Mouse (Mus musculus): ENCODE data around the gene Cast. TPM values are rescaled to one million over a fixed set of nuclear protein-coding genes. Genes with fewer than 3 reads are reported as not detected.
A peak's percentile ranks its signal among the peaks of the same experiment; 100 is the strongest.

Cast gene
- total and polyA plus RNA-seq, 2 experiments: 4.2 to 42.3 TPM

GRCm38 (mm10) chr13:74695497-74696193 lies 113.0 kb downstream of the Cast start:
- Histone ChIP-seq H3K27me3 (ENCODE audit: control insufficient read depth, insufficient read depth, low read length) (no peaks in the 10 kb centered on the region), H3K27ac (replicated peaks; ENCODE audit: insufficient read depth, low read depth, low read length) (peak overlapping the region; percentile 27), H3K79me2 (ENCODE audit: control insufficient read depth, insufficient read depth, low read length) (no peaks in the 10 kb centered on the region), H3K36me3 (ENCODE audit: control insufficient read depth, insufficient read depth, low read length) (peaks cover 27% of the 10 kb centered on the region), H3K4me1 (ENCODE audit: control insufficient read depth, insufficient read depth, low read length) (0 out of 2 replicates have a peak, but pooled peaks cover 1% of the 10 kb centered on the region), H3K4me3 (ENCODE audit: insufficient read depth, low read depth, low read length) (no peak overlapping the region), H3K9ac (ENCODE audit: low read depth, low read length) (no peak overlapping the region)
- DNase-seq (ENCODE audit: extremely low read depth, low read depth, low spot score): peak; percentile 89
- no peak for TF ChIP-seq POLR2A (IDR thresholded peaks at IDR 0.05; ENCODE audit: extremely low read depth, insufficient read depth, low read length)
- no peak for TF ChIP-seq CTCF (IDR thresholded peaks at IDR 0.05; ENCODE audit: low read depth, low read length)
- 14% methylated on average over 5 of the region's 5 CpGs for WGBS

Other genes starting within 250 kb of the Cast start
- 102 and 130 TPM in 2 replicates for gene Erap1, start 169.2 kb downstream of the Cast start, total RNA-seq (2014; rRNA removed)
- gene Erap1, start 169.2 kb downstream of the Cast start, polyA plus RNA-seq (2012; rRNA removed): 16.3 and 18.1 TPM in 2 replicates